Mouse (Mus musculus): Measurements from ENCODE around the gene Olfr49. TPM values are rescaled to one million over a fixed set of nuclear protein-coding genes. Genes with fewer than 3 reads are reported as not detected.
A peak's percentile ranks its signal among the peaks of the same experiment; 100 is the strongest.

The Olfr49 gene
- polyA plus RNA-seq, 1 experiment from 2014 or later = not detected

DNA sequence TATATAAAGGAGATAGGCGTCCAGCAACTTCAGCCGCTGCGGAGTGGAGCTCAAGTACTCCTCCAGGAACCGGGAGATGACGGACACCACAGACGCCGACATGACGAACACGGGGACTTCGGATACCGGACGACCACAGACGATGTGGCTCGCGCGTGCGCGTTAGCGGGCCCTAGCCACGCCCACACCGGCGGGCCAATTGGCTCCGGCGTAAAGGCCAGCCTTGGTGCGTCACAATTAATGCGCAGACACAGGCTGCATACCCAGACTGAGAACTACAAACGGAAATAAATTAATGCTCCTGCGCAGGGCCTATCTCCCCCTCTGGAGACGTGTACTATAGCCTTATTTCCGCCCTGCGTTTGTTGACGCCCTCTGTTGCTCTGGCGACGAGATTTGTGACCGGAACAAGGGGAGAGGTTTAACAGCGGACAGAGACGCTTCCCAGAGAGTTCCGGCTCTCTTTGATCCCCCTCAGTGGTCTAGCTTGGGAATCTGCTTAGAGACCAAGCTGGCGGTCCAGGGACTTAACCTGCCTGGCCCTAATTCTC, 30.9 kb downstream of the Olfr49 start, which contains the start of the genes Dad1 and Abhd4:
Dad1 (minus strand) TSS at position 364 of the 551 bp plus-strand sequence.
Abhd4 (plus strand) TSS at position 448 of the 551 bp plus-strand sequence.
- no peaks in the 10 kb centered on the region for H3K27me3 ChIP-seq (ENCODE audit: insufficient read depth, low read length)
- under 1% methylated on average over 39 of the region's 39 CpGs for WGBS
- H3K36me3 ChIP-seq (ENCODE audit: insufficient read depth, low read length) = no peaks in the 10 kb centered on the region

DNA sequence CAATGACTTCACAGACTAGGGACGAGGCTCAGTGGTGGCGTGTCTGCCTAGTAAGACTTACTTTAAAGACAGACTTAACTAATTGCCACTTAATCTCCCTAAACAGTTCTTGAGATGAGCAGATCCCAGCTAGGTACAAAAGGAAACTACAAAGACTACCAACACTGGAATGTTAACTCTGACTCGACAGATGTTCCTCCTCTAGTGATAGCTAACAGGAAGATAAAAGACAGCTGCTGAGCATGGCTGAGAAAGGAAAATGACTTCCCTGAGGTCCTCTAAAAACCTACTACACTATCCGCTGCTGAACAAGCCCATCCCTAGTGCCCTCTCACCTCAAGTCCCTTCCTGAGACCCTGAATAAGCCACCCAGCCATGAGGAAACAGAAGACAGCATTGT, 34.6 kb downstream of the Olfr49 start:
- ATAC-seq (ENCODE audit: low FRiP score, low TSS enrichment) = no peak
- no peaks in the 10 kb centered on the region for H3K27me3 ChIP-seq (ENCODE audit: insufficient read depth, low read length)
- no peak overlapping the region for H3K9ac ChIP-seq (replicated peaks; ENCODE audit: low read length)

More for the DNA sequence above, 30.9 kb downstream of the Olfr49 start, which contains the start of the genes Dad1 and Abhd4:
- peak within 1 kb of the TSS; percentile 68 for H3K4me2 ChIP-seq (replicated peaks; ENCODE audit: low read depth, low read length)
- peak within 1 kb of the TSS; percentile 83 for H3K9ac ChIP-seq (replicated peaks; ENCODE audit: low read length)
- peak within 1 kb of the TSS; percentile 91 for H3K4me3 ChIP-seq (ENCODE audit: low read length)
- no peaks in the 10 kb centered on the region for H3K9me3 ChIP-seq (ENCODE audit: low read length)
- peak; percentile 99 for ATAC-seq (ENCODE audit: low FRiP score, low TSS enrichment)
- peak within 1 kb of the TSS; percentile 94 for H3K27ac ChIP-seq (ENCODE audit: low read length)
- H3K4me1 ChIP-seq (ENCODE audit: insufficient read depth, low read length) = peaks cover 52% of the 10 kb centered on the region

DNA sequence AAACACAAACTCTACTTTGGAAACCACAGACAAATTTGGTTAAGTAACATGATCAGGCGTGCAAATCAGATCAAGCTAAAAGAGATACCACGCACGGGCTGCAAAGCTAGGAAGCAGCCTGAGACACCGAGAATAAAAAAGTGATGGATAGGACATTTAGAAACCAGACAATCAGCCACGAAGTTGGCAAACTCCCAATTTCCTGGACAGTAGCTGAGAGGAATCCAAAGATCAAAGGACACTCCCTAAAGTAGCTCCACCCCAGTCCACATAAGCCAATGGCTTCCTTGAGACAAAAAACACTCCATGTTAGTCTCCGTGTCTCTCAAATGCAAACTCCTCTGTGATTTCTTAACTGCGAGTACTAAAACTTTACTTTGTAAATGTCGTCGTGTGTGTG, 35.4 kb downstream of the Olfr49 start:
- Histone ChIP-seq H3K4me2 (replicated peaks; ENCODE audit: low read depth, low read length) (peak overlapping the region; percentile 29), H3K27ac (ENCODE audit: low read length) (peak overlapping the region; percentile 83), H3K4me3 (ENCODE audit: low read length) (peak overlapping the region; percentile 0; the same call in 1 of the 2 replicates)

More for the DNA sequence above, 34.6 kb downstream of the Olfr49 start:
- H3K36me3 ChIP-seq (ENCODE audit: insufficient read depth, low read length) = peaks cover 11% of the 10 kb centered on the region; the same call in 1 of the 2 replicates
- peak overlapping the region; percentile 0; the same call in 1 of the 2 replicates for H3K4me3 ChIP-seq (ENCODE audit: low read length)
- H3K27ac ChIP-seq (ENCODE audit: low read length) = peak overlapping the region; percentile 83
- no peaks in the 10 kb centered on the region for H3K9me3 ChIP-seq (ENCODE audit: low read length)
- peaks cover 55% of the 10 kb centered on the region for H3K4me1 ChIP-seq (ENCODE audit: insufficient read depth, low read length)
- WGBS = 31% methylated on average over 4 of the region's 4 CpGs
- peak overlapping the region; percentile 29 for H3K4me2 ChIP-seq (replicated peaks; ENCODE audit: low read depth, low read length)

DNA sequence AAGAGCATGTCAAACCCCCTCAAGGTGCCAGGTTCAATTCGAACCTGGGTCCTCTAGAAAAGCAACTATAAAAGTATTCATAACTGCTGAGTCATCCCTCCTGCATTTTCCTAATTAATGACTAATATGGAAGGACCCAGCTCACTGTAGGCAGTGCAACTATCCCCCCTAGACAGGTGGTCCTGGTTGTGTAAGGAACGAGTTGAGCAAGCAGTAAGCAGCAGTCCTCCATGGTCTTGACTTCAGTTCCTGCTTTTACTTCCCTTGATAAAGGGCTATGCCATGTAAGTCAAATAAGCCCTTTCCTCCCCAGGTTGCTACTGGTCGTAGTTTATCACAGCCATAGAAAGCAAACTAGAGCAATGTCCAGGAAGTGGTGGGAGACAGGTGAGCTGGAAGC, 38.5 kb downstream of the Olfr49 start:
- Histone ChIP-seq H3K9me3 (ENCODE audit: low read length) (no peaks in the 10 kb centered on the region), H3K4me2 (replicated peaks; ENCODE audit: low read depth, low read length) (no peak overlapping the region), H3K4me1 (ENCODE audit: insufficient read depth, low read length) (peaks cover 35% of the 10 kb centered on the region), H3K27me3 (ENCODE audit: insufficient read depth, low read length) (no peaks in the 10 kb centered on the region), H3K36me3 (ENCODE audit: insufficient read depth, low read length) (peaks cover 29% of the 10 kb centered on the region), H3K9ac (replicated peaks; ENCODE audit: low read length) (no peak overlapping the region), H3K27ac (ENCODE audit: low read length) (no peak overlapping the region), H3K4me3 (ENCODE audit: low read length) (no peak overlapping the region)
- WGBS = 91% methylated on average over 3 of the region's 3 CpGs
- ATAC-seq (ENCODE audit: low FRiP score, low TSS enrichment) = no peak

More for the DNA sequence above, 35.4 kb downstream of the Olfr49 start:
- Histone ChIP-seq H3K9ac (replicated peaks; ENCODE audit: low read length) (peak overlapping the region; percentile 23; the same call in 1 of the 2 replicates), H3K36me3 (ENCODE audit: insufficient read depth, low read length) (peaks cover 11% of the 10 kb centered on the region; the same call in 1 of the 2 replicates), H3K4me1 (ENCODE audit: insufficient read depth, low read length) (peaks cover 48% of the 10 kb centered on the region), H3K9me3 (ENCODE audit: low read length) (no peaks in the 10 kb centered on the region), H3K27me3 (ENCODE audit: insufficient read depth, low read length) (no peaks in the 10 kb centered on the region)
- WGBS = 17% methylated on average over 9 of the region's 9 CpGs
- ATAC-seq (ENCODE audit: low FRiP score, low TSS enrichment) = no peak; the same call in 1 of the 2 replicates

DNA sequence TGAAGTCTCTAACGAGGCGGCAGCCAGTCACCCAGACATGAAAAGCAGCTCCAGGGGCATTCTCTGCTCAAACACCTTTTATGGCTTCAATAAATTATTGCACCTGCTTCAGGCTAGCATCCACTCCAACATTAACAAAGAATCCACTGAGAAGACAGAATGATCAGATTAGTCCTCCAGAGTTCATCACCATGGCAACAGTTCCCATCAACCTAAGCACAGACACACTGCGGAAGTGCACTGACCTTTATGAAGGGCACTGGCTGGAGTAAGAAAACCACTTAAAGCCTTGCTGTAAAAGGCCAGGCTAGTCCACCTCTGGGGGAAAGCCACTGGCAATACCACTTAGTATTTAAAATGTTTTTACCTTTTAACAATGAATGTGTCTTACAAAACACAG, 40.6 kb downstream of the Olfr49 start:
- Histone ChIP-seq H3K36me3 (ENCODE audit: insufficient read depth, low read length) (peaks cover 40% of the 10 kb centered on the region), H3K9ac (replicated peaks; ENCODE audit: low read length) (no peak overlapping the region), H3K27ac (ENCODE audit: low read length) (no peak overlapping the region)

DNA sequence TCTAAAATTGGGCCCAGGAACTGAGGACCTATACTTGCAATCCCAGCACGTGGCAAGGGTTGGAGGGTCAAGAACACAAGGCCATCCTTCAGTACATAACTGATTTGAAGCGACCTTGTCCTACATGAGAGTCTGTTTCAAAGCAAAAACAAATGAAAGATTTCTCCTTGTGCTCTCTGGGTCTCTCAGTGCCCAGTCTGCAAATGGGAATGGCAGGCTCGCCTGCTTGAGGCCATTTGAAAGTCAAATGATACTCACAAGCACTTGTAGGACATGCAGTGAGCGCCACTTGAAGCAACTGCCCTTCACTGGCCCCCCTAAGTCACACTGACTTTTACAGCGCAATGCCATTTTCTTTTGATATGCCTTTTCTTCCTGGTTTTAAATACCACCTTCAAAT, 44.2 kb downstream of the Olfr49 start:
- Histone ChIP-seq H3K27ac (ENCODE audit: low read length) (no peak overlapping the region), H3K4me3 (ENCODE audit: low read length) (no peak overlapping the region), H3K9me3 (ENCODE audit: low read length) (no peaks in the 10 kb centered on the region), H3K4me1 (ENCODE audit: insufficient read depth, low read length) (peaks cover 3% of the 10 kb centered on the region; the same call in 1 of the 2 replicates), H3K27me3 (ENCODE audit: insufficient read depth, low read length) (no peaks in the 10 kb centered on the region), H3K9ac (replicated peaks; ENCODE audit: low read length) (no peak overlapping the region), H3K36me3 (ENCODE audit: insufficient read depth, low read length) (peaks cover 33% of the 10 kb centered on the region), H3K4me2 (replicated peaks; ENCODE audit: low read depth, low read length) (no peak overlapping the region)
- WGBS = 78% methylated on average over 5 of the region's 5 CpGs
- ATAC-seq (ENCODE audit: low FRiP score, low TSS enrichment) = no peak

More for the DNA sequence above, 40.6 kb downstream of the Olfr49 start:
- no peaks in the 10 kb centered on the region for H3K9me3 ChIP-seq (ENCODE audit: low read length)
- H3K27me3 ChIP-seq (ENCODE audit: insufficient read depth, low read length) = no peaks in the 10 kb centered on the region
- no peak overlapping the region for H3K4me2 ChIP-seq (replicated peaks; ENCODE audit: low read depth, low read length)
- H3K4me3 ChIP-seq (ENCODE audit: low read length) = no peak overlapping the region
- no peak for ATAC-seq (ENCODE audit: low FRiP score, low TSS enrichment)
- H3K4me1 ChIP-seq (ENCODE audit: insufficient read depth, low read length) = peaks cover 16% of the 10 kb centered on the region
- WGBS = 23% methylated on average over 3 of the region's 3 CpGs

DNA sequence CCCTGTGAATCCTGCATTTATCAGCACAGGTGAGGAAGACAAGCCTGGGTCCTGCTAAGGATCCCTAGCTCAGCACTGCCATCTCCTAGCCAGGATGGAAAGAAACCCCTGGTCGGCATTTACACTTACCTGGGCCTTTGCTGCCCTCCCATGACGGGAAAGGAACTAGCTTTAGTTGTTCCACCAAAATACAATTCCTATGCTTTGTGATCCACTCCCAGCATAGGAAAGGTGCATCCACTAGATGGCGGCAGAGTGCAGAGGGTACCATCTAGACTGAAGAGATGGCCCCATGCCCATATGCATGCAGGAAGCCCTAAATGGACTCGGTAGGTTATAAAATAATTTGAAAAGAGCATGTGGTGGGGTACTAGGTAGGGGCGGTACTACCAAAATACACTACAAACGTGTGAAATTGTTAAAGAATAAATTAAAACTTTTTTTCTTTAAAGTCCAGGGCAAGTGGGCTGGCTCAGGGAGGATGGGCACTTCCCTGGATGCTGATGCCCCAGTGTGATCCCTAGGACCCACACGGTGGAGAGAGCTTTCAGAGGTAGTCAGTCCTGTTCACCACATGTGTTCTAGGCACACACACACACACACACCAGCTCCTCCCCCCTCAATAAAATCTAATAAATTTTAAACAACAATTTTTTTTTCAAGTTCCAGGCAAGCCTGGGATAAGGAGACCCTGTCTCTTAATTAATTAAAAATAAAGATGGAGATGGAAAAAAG, 45.6 kb downstream of the Olfr49 start:
- Histone ChIP-seq H3K36me3 (ENCODE audit: insufficient read depth, low read length) (peaks cover 37% of the 10 kb centered on the region), H3K9me3 (ENCODE audit: low read length) (no peaks in the 10 kb centered on the region)
- peak; percentile 52; the same call in 1 of the 2 replicates for ATAC-seq (ENCODE audit: low FRiP score, low TSS enrichment)

DNA sequence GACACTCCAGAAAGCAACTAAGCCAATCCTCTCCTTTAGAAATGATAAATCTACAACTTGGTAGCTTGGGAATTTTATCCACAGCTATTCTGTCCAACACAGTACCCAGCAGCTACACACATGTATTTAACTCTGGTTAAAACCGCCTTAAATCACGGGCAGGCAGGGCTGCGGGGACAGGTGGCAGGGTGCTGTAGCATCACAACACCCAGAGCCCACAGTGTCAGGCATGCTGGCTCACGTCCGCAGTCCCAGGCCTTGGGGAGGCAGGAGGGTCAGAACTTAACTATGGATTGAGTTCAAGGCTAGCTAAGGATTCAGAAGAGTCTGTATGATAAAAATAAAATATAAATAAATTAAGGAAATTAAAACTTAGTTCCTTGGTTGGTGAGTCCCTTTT, 47.9 kb downstream of the Olfr49 start:
- H3K9ac ChIP-seq (replicated peaks; ENCODE audit: low read length) = no peak overlapping the region
- no peak overlapping the region for H3K4me3 ChIP-seq (ENCODE audit: low read length)
- no peak overlapping the region for H3K27ac ChIP-seq (ENCODE audit: low read length)
- no peaks in the 10 kb centered on the region for H3K9me3 ChIP-seq (ENCODE audit: low read length)
- H3K4me1 ChIP-seq (ENCODE audit: insufficient read depth, low read length) = peaks cover 26% of the 10 kb centered on the region
- no peaks in the 10 kb centered on the region for H3K27me3 ChIP-seq (ENCODE audit: insufficient read depth, low read length)
- peaks cover 26% of the 10 kb centered on the region for H3K36me3 ChIP-seq (ENCODE audit: insufficient read depth, low read length)
- 87% methylated on average over 5 of the region's 5 CpGs for WGBS
- no peak overlapping the region for H3K4me2 ChIP-seq (replicated peaks; ENCODE audit: low read depth, low read length)
- no peak for ATAC-seq (ENCODE audit: low FRiP score, low TSS enrichment)

More for the DNA sequence above, 45.6 kb downstream of the Olfr49 start:
- Histone ChIP-seq H3K4me1 (ENCODE audit: insufficient read depth, low read length) (peaks cover 8% of the 10 kb centered on the region), H3K27me3 (ENCODE audit: insufficient read depth, low read length) (no peaks in the 10 kb centered on the region), H3K4me2 (replicated peaks; ENCODE audit: low read depth, low read length) (no peak overlapping the region), H3K27ac (ENCODE audit: low read length) (no peak overlapping the region), H3K4me3 (ENCODE audit: low read length) (no peak overlapping the region), H3K9ac (replicated peaks; ENCODE audit: low read length) (no peak overlapping the region)
- 10% methylated on average over 7 of the region's 7 CpGs for WGBS

DNA sequence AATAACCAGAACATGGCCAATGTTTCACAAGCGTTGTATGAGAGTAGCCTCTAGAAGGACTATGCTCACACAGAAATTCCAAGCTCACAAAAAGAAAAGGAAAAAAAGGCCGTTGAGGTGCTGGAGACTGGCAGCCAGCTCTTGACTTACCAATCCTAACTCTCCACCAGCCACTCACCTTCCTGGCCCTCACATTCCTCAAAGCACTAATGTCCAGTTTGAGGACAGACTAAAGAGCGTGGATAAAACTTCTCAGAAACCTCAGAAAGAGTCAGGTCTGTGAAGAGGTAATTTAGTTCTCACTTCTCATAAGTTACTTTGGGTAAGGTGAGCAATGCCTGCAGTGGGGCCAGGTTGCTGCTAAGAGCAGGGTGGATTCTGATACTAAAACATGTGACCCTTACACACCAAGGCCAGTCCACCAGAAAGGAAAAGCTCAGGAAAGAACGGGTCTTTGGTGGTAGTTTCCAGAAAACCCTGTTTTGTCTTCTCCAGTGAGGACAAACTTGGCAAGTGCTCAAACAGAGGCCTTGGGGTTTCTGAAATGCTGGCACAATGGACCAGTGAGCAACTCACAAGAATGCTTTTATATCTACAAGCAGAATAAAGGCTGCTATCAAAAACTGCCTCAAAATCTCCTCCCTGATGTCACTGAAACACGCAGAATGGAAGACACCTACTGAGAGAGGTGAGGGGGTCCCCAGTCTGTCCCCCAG, 48.8 kb downstream of the Olfr49 start:
- Histone ChIP-seq H3K9ac (replicated peaks; ENCODE audit: low read length) (no peak overlapping the region), H3K9me3 (ENCODE audit: low read length) (no peaks in the 10 kb centered on the region), H3K4me2 (replicated peaks; ENCODE audit: low read depth, low read length) (no peak overlapping the region), H3K27me3 (ENCODE audit: insufficient read depth, low read length) (no peaks in the 10 kb centered on the region), H3K27ac (ENCODE audit: low read length) (no peak overlapping the region), H3K4me1 (ENCODE audit: insufficient read depth, low read length) (peaks cover 27% of the 10 kb centered on the region), H3K4me3 (ENCODE audit: low read length) (no peak overlapping the region), H3K36me3 (ENCODE audit: insufficient read depth, low read length) (peaks cover 17% of the 10 kb centered on the region)
- 78% methylated on average over 5 of the region's 5 CpGs for WGBS
- no peak for ATAC-seq (ENCODE audit: low FRiP score, low TSS enrichment)
